Mouse (Mus musculus) ES-Bruce4 (cell line): Measurements from ENCODE around the gene Zbp1.

ENCODE experiments used
- CTCF ChIP-seq: IDR thresholded peaks from one replicate; pipeline ENCODE4 v1.8.1; 2011; ENCODE audit warnings: low read depth, low read length
- EP300 ChIP-seq: IDR thresholded peaks from 2 replicates; pipeline ENCODE4 v1.6.1; 2011; ENCODE audit warnings: low read depth, low read length; ENCODE audit not compliant: insufficient read depth
- POLR2A ChIP-seq: IDR thresholded peaks from one replicate; pipeline ENCODE4 v1.8.1; 2011; ENCODE audit warnings: low read length; ENCODE audit not compliant: insufficient read depth

- TF ChIP-seq CTCF (no peak), POLR2A (no peak), EP300 (no peak)
Observed at GRCm38 (mm10) chr2:173177951-173178350, 40.8 kb downstream of the Zbp1 start.
